Mouse (Mus musculus): ENCODE measurements around the gene Fam227a.

The Fam227a gene

DNA sequence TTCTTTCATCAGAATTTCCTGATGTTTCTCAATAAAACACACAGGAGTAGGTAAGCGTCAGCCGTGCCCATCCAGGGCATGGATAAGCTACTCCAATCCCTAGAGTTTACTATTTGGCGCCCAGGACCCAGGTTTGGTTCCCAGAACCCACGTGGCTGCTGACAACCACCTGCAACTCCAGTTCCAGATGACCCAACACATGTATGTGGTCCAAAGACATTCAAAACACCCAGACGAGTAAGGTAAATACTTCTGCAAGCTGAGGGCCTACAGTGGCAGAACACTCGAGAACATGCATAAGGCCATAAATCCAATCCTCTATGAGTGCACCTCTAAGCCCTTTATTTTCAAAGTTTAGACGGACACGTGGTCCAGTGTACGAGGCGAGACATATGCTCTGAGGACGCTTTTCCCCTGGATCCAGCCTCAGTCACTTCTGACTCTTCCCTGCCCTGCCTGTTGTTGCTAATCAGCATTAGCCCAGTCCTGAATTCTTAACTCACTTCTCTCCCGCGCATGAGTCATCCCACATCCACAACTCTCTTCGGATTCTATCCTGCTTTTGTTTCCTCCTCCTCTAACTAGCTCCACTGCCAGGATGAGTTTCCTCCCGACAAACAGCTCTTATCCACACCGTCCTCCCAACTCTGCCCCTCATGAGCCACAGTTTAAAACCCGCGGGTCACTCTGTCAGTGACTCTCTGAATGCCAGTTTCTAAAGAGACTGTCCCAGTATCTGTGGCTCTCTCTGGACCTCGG is 25.1 kb upstream of the Fam227a start:
- DNase-seq, result no peak

GRCm38 (mm10) chr15:79683146-79683545 is 24.4 kb upstream of the Fam227a start:
- DNase-seq, result no peak

- DNase-seq, result no peak
These were observed 23.2 kb upstream of the Fam227a start for GRCm38 (mm10) chr15:79681973-79682372.

DNA sequence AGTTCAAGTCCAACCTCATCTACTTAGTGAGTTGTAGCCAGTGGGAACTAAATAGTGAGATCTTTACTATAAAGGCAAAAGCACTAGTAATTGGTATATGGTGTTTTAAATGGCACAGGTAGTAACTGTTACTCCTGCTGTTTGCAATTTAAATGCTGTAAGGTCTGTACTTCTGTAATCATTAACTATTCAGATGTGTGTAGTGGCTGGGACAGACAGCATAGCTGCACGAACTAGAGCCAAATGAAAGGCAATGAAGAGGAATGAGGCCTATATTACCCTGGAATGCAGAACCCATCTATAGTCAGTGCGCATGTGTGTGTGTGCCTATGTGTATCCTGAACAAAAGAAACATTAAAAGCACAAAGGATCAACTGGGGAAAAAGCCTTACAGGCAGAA is 19.2 kb upstream of the Fam227a start:
- DNase-seq, result no peak

- peak; percentile 28 for DNase-seq
These were observed 13.1 kb upstream of the Fam227a start for GRCm38 (mm10) chr15:79671828-79672348.

DNA sequence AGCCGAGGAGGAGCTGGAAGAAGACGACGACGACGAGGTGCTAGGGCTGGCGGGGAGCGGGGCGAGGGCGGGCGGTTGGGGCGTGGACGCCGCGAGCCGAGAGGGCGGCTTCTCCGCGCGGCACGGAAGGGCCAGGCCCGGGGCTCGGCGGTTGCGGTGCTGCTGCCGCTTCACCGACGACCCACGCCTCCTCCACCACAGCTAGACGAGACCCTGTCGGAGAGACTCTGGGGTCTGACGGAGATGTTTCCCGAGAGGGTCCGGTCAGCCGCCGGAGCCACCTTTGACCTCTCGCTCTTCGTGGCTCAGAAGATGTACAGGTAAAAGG is 12.2 kb upstream of the Fam227a start:
- DNase-seq, result no peak

DNA sequence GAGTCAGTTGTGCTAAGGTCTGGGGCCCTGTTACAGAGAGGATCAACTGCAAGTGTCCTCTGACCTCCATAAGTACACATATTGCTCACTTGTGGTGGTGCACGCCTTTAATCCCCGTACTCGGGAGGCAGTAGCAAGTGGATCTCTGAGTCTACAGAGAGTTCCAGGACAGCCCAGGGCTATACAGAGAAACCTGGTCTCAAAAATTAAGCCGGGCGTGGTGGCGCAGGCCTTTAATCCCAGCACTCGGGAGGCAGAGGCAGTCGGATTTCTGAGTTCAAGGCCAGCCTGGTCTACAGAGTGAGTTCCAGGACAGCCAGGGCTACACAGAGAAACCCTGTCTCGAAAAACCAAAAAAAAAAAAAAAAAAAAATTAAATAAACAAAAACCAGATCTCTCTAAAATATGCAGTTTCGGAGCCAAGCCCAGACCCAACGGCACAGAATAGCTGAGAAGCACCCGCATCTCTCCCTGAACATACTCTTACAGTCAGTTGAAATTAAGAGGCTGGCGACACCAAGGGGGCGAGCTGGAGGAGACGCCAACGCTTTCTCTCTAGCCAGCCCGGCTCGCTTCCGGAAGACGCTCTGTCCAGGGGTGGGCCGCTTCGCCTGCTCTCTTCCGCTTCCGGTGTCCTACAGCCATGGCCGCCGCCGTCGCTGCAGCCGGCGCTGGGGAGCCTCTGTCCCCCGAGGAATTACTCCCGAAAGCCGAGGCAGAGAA is 11.7 kb upstream of the Fam227a start, which contains the start of gene Tomm22:
TSS of gene Tomm22 (plus strand) at position 613 of the 723 bp plus-strand sequence.
- peak; percentile 87 for DNase-seq

DNA sequence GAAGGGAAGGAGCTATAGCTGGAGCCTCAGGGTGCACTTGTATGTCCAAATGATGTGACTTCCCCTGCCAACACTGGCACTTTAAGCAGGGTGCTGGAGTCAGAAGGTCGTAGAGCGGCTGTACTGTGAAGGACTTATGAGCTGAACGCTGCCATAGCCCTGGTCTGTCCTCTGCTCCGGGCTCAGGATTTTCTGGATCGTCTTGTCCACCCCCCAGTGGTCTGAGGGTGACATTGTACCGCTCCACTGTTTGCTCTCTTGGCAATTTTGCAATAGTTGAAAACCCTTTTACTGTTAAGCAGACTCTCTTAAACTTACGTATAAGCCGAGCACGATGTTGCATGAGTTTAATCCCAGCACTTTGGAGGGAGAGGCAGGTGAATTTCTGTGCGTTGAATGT is 10.4 kb upstream of the Fam227a start:
- no peak for DNase-seq

DNA sequence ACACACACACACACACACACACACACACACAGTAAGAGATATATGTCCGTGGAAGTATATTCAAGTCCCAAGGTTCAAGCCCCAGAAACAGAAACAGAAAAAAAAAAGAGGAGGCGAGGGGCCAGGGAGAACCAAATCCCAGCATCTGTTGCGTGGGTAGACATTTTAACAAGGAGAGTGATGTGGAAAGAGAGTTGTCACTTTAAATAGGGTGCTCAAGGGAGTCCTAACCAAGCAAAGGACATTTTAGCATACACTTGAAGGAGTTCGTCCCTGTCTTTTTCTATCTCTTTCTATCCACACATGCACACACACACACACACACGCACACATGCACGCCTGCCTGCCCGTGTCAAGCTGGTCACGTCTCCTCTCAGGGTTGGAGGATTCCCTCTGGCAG is 5.9 kb upstream of the Fam227a start:
- DNase-seq, result no peak

- peak; percentile 38 for DNase-seq
These were observed 3.1 kb upstream of the Fam227a start for GRCm38 (mm10) chr15:79661852-79662251.

DNA sequence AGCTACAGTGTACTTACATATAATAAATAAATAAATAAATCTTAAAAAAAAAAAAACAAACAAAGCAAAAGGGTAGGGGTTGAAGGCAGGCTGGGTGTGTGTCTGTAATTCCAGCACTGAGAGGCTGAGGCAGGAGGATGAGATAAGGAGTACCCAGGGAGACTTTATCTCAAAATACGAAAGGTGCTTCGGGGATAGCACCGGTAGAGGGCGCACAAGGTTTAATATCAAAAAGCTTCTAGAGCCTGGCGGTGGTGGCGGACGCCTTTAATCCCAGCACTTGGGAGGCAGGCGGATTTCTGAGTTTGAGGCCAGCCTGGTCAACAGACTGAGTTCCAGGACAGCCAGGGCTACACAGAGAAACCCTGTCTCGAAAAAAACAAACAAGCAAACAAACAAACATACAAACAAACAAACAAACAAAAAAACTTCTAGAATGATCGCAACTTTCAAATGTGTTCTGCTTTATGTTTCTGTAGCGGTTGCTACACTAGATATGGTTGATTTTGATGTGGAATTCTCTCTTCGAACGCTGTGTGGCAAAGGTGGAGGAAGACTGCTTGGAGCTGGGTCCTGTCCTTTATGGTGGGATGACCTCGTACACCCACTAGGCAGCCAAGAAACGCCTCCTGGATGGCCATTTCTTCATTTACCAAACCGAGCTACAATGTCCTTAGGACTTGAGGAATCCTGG is 772 bp downstream of the Fam227a start:
- peak; percentile 90 for DNase-seq

- DNase-seq, result no peak
These were observed 2.3 kb downstream of the Fam227a start for GRCm38 (mm10) chr15:79656451-79656850.

GRCm38 (mm10) chr15:79651481-79651880 is 7.3 kb downstream of the Fam227a start:
- DNase-seq, result no peak

GRCm38 (mm10) chr15:79650569-79650968 is 8.2 kb downstream of the Fam227a start:
- DNase-seq, result peak; percentile 59

GRCm38 (mm10) chr15:79648130-79648529 is 10.6 kb downstream of the Fam227a start:
- peak; percentile 40 for DNase-seq

DNA sequence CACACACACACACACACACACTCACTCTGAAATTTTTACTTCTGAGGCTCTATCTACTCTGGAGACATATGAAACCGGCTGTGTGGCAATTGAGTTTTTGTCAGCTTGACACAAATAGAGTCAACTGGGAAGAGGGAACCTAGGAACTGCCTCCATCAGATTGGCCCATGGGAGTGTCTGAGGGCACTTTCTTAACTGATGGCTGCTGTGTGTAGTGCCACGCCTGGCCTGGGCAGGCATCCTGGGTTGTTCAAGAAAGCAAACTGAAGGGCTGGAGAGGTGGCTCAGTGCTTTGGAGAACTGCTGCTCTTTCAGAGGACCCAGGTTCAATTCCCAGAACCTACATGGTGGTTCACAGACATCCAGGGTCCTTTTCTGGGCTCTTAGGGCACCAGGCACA is 13.3 kb downstream of the Fam227a start:
- DNase-seq, result no peak

GRCm38 (mm10) chr15:79641135-79641817 is 17.5 kb downstream of the Fam227a start:
- no peak for DNase-seq

GRCm38 (mm10) chr15:79630471-79630870 is 28.3 kb downstream of the Fam227a start:
- DNase-seq, result no peak

DNA sequence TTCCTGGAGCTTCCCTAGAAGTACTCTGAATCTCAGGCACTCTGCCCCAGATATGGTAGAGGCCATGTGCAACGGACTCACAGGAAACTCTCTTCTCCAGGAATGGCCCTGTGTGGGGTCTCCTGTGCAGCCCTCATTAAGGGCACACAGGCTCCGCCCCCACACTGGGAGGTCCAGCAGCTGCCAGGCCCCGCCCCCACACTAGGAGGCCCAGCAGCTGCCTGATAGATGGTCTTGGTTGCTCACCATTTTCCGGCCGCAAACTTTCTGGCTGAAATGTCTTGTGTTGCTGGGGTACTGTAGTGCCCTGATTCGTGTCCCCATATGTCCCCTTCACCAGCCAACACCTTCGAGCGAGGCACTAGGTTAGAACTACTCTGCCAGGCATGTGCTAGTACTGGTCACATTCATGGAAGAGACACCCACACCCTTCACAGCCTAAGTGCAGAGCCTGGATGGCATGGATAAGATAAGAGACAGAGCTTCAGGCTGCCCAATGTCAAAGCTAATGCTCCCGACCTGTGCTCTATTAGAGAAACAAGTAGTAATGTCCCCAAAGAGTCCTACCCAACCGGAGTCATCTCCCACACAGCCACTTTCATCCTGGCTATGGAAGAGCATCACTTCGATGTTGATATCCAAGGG is 38.9 kb downstream of the Fam227a start:
- DNase-seq, result no peak

DNA sequence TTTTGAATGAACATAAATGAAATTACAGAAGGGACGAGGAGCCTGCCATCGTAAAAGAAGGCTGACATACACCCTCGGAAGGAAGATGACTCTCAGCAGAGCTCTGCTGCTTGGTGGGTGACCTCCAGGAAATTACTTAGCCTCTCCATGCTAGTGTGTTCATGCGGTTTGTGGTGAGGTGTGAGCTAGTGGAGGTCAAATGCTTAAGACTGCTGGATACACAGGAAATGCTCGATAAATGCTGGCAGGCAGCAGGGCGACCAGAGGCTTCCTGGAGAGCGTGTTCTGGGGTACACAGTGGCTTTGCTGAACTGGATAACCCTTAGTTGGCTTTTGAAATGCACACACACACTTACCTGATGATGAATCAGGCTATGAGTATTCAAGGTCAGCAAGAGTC is 40.3 kb downstream of the Fam227a start:
- no peak for DNase-seq

GRCm38 (mm10) chr15:79617135-79617534 is 41.6 kb downstream of the Fam227a start:
- no peak for DNase-seq

- no peak for DNase-seq
These were observed 42.0 kb downstream of the Fam227a start for GRCm38 (mm10) chr15:79616729-79617128.

GRCm38 (mm10) chr15:79615501-79615900 is 43.3 kb downstream of the Fam227a start:
- DNase-seq, result no peak

Data from right cerebral cortex, postnatal 14 days (tissue).